Mouse (Mus musculus): ENCODE data around the gene Actr8.

DNA sequence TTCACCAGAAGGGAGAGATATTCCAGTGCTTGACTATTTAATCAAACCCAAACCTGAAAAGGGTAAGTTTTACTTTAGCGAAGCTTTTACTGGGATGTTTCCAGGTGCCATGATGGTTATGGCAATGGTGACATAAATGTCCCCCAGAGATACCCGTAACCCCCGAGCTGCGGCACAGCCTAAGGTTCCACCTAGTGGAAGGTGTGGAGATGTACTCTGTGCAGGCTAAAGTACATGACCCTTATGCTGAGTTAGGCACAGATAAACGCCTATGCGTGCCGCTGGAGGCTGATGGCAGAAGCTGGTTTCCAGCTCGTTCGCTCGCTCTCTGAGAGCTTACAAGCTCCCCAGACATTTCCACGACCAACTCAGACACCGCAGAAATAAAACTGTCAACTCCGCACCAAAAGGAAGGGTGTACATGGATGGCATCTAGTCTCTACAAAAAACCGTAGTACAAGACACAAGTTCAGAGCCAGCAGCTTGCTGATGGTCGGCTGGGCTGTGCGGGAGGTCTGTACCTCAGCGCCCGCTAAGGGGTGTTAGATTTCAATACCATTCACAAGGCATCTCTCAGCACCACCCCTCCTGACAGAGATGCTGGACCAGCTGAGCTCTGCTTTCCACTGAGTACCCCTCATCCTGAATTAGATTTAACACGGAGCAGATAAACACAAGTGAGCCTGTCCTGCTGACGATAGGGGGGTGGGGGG, 38.4 kb upstream of the Actr8 start:
- TF ChIP-seq ZC3H11A (IDR thresholded peaks at IDR 0.05; ENCODE audit: borderline replicate concordance, low read depth, low read length) (no peak; the same call in 1 of the 2 replicates), ZNF384 (IDR thresholded peaks at IDR 0.05; ENCODE audit: low read depth, low read length) (no peak), HCFC1 (IDR thresholded peaks at IDR 0.05; ENCODE audit: borderline replicate concordance, insufficient read depth, low read length) (no peak)
